Mouse (Mus musculus): ENCODE data around the gene Xaf1. TPM values are rescaled to one million over a fixed set of nuclear protein-coding genes. Genes with fewer than 3 reads are reported as not detected.
"Not testable (repeated sequence)": the region's sequence is repeated elsewhere in the genome, so short reads cannot be mapped to it uniquely, and the experiment has no call there.

Gene Xaf1
- polyA plus RNA-seq, 1 experiment from 2014 or later, result 2.4 TPM

- H3K4me2 ChIP-seq (ENCODE audit: low read length), result no peak overlapping the region
- H3K27me3 ChIP-seq (replicated peaks; ENCODE audit: control insufficient read depth, insufficient read depth, low read length), result no peaks in the 10 kb centered on the region
- H3K4me1 ChIP-seq (ENCODE audit: control insufficient read depth, insufficient read depth, low read depth, low read length), result no peaks in the 10 kb centered on the region
- H3K36me3 ChIP-seq (ENCODE audit: control insufficient read depth, insufficient read depth, low read length), result no peaks in the 10 kb centered on the region
- no peak overlapping the region for H3K27ac ChIP-seq (ENCODE audit: low read depth, low read length)
- WGBS, result 71% methylated on average over 9 of the region's 9 CpGs
- no peak for ATAC-seq
- no peak overlapping the region for H3K9ac ChIP-seq (ENCODE audit: low read depth, low read length)
- H3K4me3 ChIP-seq (ENCODE audit: low read length), result no peak overlapping the region
- H3K9me3 ChIP-seq (ENCODE audit: control insufficient read depth, low read length), result no peaks in the 10 kb centered on the region
Measured at GRCm38 (mm10) chr11:72332951-72333667, 31.7 kb downstream of the Xaf1 start.

DNA sequence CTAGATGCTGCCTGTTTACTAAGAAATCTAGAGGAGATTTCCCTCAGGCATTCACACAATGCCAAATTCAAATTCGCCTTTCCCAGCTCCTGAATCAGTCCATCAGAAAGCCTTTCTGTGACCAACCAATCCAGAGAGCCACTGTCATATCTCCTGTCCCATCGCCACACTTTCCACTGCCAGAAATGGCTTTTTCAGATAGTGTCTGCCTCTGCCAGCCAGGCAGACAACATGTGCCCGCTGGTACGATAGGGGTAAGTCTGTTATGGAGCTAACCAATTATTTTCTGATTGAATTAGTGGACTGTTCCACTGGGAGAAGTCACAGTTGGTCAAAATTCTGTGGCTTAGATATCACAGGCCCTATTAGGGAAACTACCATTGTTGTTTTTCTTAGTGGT, 33.2 kb downstream of the Xaf1 start:
- H3K4me3 ChIP-seq (ENCODE audit: low read length), result no peak overlapping the region
- no peak overlapping the region for H3K27ac ChIP-seq (ENCODE audit: low read depth, low read length)
- no peaks in the 10 kb centered on the region for H3K27me3 ChIP-seq (replicated peaks; ENCODE audit: control insufficient read depth, insufficient read depth, low read length)
- no peak overlapping the region for H3K4me2 ChIP-seq (ENCODE audit: low read length)
- 74% methylated on average over 4 of the region's 4 CpGs for WGBS
- H3K36me3 ChIP-seq (ENCODE audit: control insufficient read depth, insufficient read depth, low read length), result no peaks in the 10 kb centered on the region
- no peaks in the 10 kb centered on the region for H3K9me3 ChIP-seq (ENCODE audit: control insufficient read depth, low read length)
- ATAC-seq, result no peak
- peaks cover 8% of the 10 kb centered on the region for H3K4me1 ChIP-seq (ENCODE audit: control insufficient read depth, insufficient read depth, low read depth, low read length)
- H3K9ac ChIP-seq (ENCODE audit: low read depth, low read length), result no peak overlapping the region

GRCm38 (mm10) chr11:72336726-72337125, 35.3 kb downstream of the Xaf1 start:
- H3K9ac ChIP-seq (ENCODE audit: low read depth, low read length), result no peak overlapping the region
- H3K36me3 ChIP-seq (ENCODE audit: control insufficient read depth, insufficient read depth, low read length), result no peaks in the 10 kb centered on the region
- H3K27me3 ChIP-seq (replicated peaks; ENCODE audit: control insufficient read depth, insufficient read depth, low read length), result no peaks in the 10 kb centered on the region
- ATAC-seq, result no peak
- H3K4me2 ChIP-seq (ENCODE audit: low read length), result no peak overlapping the region
- no peaks in the 10 kb centered on the region for H3K9me3 ChIP-seq (ENCODE audit: control insufficient read depth, low read length)
- H3K4me1 ChIP-seq (ENCODE audit: control insufficient read depth, insufficient read depth, low read depth, low read length), result peaks cover 8% of the 10 kb centered on the region
- H3K4me3 ChIP-seq (ENCODE audit: low read length), result no peak overlapping the region
- no peak overlapping the region for H3K27ac ChIP-seq (ENCODE audit: low read depth, low read length)
- WGBS, result 78% methylated on average over 8 of the region's 8 CpGs

DNA sequence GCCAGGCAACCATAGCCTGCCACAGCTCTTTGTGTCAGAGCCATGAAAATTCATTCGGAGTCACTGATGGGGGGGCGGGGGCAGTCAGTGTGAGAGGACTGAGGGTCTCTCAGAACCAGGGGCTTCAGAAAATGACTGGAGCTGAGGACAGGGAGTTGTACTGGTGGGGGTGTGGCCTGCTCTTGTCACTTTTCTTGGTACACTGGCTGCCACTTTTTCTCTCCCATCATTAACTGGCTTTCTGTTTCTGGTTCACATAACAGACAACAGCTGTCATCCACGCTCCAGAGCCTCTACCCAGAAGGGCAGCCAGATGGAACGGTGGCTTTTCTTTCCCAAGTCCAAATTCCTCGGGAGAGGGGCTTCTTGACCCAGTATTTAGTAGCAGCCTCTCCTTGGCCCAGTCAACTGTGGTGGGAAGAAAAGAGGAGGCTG, 37.0 kb downstream of the Xaf1 start:
- Histone ChIP-seq H3K4me2 (ENCODE audit: low read length) (no peak overlapping the region), H3K27me3 (replicated peaks; ENCODE audit: control insufficient read depth, insufficient read depth, low read length) (no peaks in the 10 kb centered on the region), H3K9ac (ENCODE audit: low read depth, low read length) (no peak overlapping the region), H3K4me1 (ENCODE audit: control insufficient read depth, insufficient read depth, low read depth, low read length) (peaks cover 8% of the 10 kb centered on the region), H3K36me3 (ENCODE audit: control insufficient read depth, insufficient read depth, low read length) (no peaks in the 10 kb centered on the region), H3K9me3 (ENCODE audit: control insufficient read depth, low read length) (no peaks in the 10 kb centered on the region), H3K4me3 (ENCODE audit: low read length) (no peak overlapping the region), H3K27ac (ENCODE audit: low read depth, low read length) (no peak overlapping the region)
- ATAC-seq, result peak; percentile 53; the same call in 1 of the 2 replicates
- WGBS, result 15% methylated on average over 5 of the region's 5 CpGs

GRCm38 (mm10) chr11:72339716-72340115, 38.3 kb downstream of the Xaf1 start:
- Histone ChIP-seq H3K36me3 (ENCODE audit: control insufficient read depth, insufficient read depth, low read length) (no peaks in the 10 kb centered on the region), H3K27ac (ENCODE audit: low read depth, low read length) (no peak overlapping the region), H3K9ac (ENCODE audit: low read depth, low read length) (no peak overlapping the region), H3K4me3 (ENCODE audit: low read length) (no peak overlapping the region), H3K4me1 (ENCODE audit: control insufficient read depth, insufficient read depth, low read depth, low read length) (peaks cover 8% of the 10 kb centered on the region), H3K9me3 (ENCODE audit: control insufficient read depth, low read length) (no peaks in the 10 kb centered on the region), H3K4me2 (ENCODE audit: low read length) (no peak overlapping the region), H3K27me3 (replicated peaks; ENCODE audit: control insufficient read depth, insufficient read depth, low read length) (no peaks in the 10 kb centered on the region)
- 73% methylated on average over 4 of the region's 4 CpGs for WGBS
- no peak for ATAC-seq

GRCm38 (mm10) chr11:72342549-72343237, 41.3 kb downstream of the Xaf1 start:
- ATAC-seq, result peak; percentile 78
- Histone ChIP-seq H3K4me2 (ENCODE audit: low read length) (peak overlapping the region; percentile 43), H3K36me3 (ENCODE audit: control insufficient read depth, insufficient read depth, low read length) (no peaks in the 10 kb centered on the region), H3K9me3 (ENCODE audit: control insufficient read depth, low read length) (no peaks in the 10 kb centered on the region), H3K4me3 (ENCODE audit: low read length) (no peak overlapping the region), H3K4me1 (ENCODE audit: control insufficient read depth, insufficient read depth, low read depth, low read length) (peaks cover 8% of the 10 kb centered on the region), H3K9ac (ENCODE audit: low read depth, low read length) (0 out of 2 replicates have a peak overlapping the region, but pooled peaks have one; percentile 44), H3K27ac (ENCODE audit: low read depth, low read length) (no peak overlapping the region), H3K27me3 (replicated peaks; ENCODE audit: control insufficient read depth, insufficient read depth, low read length) (no peaks in the 10 kb centered on the region)
- 13% methylated on average over 7 of the region's 7 CpGs for WGBS

DNA sequence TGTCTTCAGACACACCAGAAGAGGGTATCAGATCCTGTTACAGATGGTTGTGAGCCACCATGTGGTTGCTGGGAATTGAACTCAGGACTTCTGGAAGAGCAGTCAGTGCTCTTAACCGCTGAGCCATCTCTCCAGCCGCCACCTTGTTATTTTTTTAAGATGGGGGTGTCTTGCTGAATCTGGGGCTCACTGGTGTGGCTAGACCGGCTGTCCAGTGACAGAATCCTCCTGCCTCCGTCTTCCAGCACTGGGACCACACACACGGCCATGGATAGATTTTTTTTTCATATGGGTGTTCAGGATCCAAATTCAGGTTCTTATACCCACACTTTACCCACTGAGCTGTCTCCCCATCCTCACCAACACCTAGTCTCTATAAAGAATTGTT, 41.8 kb downstream of the Xaf1 start:
- H3K27me3 ChIP-seq (replicated peaks; ENCODE audit: control insufficient read depth, insufficient read depth, low read length); H3K9ac ChIP-seq (ENCODE audit: low read depth, low read length); H3K36me3 ChIP-seq (ENCODE audit: control insufficient read depth, insufficient read depth, low read length); ATAC-seq; H3K9me3 ChIP-seq (ENCODE audit: control insufficient read depth, low read length); H3K4me3 ChIP-seq (ENCODE audit: low read length); H3K4me2 ChIP-seq (ENCODE audit: low read length); H3K27ac ChIP-seq (ENCODE audit: low read depth, low read length); H3K4me1 ChIP-seq (ENCODE audit: control insufficient read depth, insufficient read depth, low read depth, low read length): not testable (repeated sequence)
- 97% methylated on average over 5 of the region's 5 CpGs for WGBS

GRCm38 (mm10) chr11:72343904-72344303, 42.5 kb downstream of the Xaf1 start:
- WGBS, result 28% methylated on average over 8 of the region's 8 CpGs
- Histone ChIP-seq H3K36me3 (ENCODE audit: control insufficient read depth, insufficient read depth, low read length) (no peaks in the 10 kb centered on the region), H3K4me3 (ENCODE audit: low read length) (no peak overlapping the region), H3K27me3 (replicated peaks; ENCODE audit: control insufficient read depth, insufficient read depth, low read length) (no peaks in the 10 kb centered on the region), H3K27ac (ENCODE audit: low read depth, low read length) (no peak overlapping the region), H3K4me1 (ENCODE audit: control insufficient read depth, insufficient read depth, low read depth, low read length) (peaks cover 2% of the 10 kb centered on the region), H3K9ac (ENCODE audit: low read depth, low read length) (no peak overlapping the region), H3K4me2 (ENCODE audit: low read length) (no peak overlapping the region), H3K9me3 (ENCODE audit: control insufficient read depth, low read length) (no peaks in the 10 kb centered on the region)
- no peak for ATAC-seq

GRCm38 (mm10) chr11:72344486-72344885, 43.1 kb downstream of the Xaf1 start:
- H3K9ac ChIP-seq (ENCODE audit: low read depth, low read length), result no peak overlapping the region
- 91% methylated on average over 11 of the region's 11 CpGs for WGBS
- no peaks in the 10 kb centered on the region for H3K27me3 ChIP-seq (replicated peaks; ENCODE audit: control insufficient read depth, insufficient read depth, low read length)
- H3K4me1 ChIP-seq (ENCODE audit: control insufficient read depth, insufficient read depth, low read depth, low read length), result no peaks in the 10 kb centered on the region; the same call in 1 of the 2 replicates
- H3K27ac ChIP-seq (ENCODE audit: low read depth, low read length), result no peak overlapping the region
- no peak overlapping the region for H3K4me2 ChIP-seq (ENCODE audit: low read length)
- no peaks in the 10 kb centered on the region for H3K9me3 ChIP-seq (ENCODE audit: control insufficient read depth, low read length)
- no peak for ATAC-seq
- no peak overlapping the region for H3K4me3 ChIP-seq (ENCODE audit: low read length)
- H3K36me3 ChIP-seq (ENCODE audit: control insufficient read depth, insufficient read depth, low read length), result no peaks in the 10 kb centered on the region
